Mouse (Mus musculus): ENCODE data around the gene Hnrnpab. TPM values are rescaled to one million over a fixed set of nuclear protein-coding genes. Genes with fewer than 3 reads are reported as not detected.
"Not testable (repeated sequence)": the region's sequence is repeated elsewhere in the genome, so short reads cannot be mapped to it uniquely, and the experiment has no call there.

Gene Hnrnpab
- polyA plus RNA-seq, 1 experiment from 2014 or later: 443 TPM

DNA sequence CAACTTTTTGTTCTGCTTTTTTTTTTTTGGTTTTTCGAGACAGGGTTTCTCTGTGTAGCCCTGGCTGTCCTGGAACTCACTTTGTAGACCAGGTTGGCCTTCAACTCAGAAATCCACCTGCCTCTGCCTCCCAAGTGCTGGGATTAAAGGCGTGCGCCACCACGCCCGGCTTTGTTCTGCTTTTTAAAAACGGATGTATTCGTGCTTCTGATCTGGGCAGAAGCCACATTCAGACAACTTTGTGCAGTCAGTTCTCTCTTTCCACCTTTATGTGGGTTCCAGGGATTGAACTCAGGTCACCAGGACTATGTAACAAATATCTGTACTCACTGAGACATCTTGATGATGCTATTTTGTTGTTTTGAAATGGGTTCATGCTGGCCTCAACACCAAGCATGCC, 26.6 kb upstream of the Hnrnpab start:
- not testable (repeated sequence) for ATAC-seq (replicated peaks; ENCODE audit: low FRiP score); H3K27me3 ChIP-seq; H3K4me2 ChIP-seq; H3K9ac ChIP-seq; H3K36me3 ChIP-seq; H3K9me3 ChIP-seq (replicated peaks); H3K27ac ChIP-seq; H3K4me3 ChIP-seq (replicated peaks)
- 94% methylated on average over 7 of the region's 7 CpGs for WGBS
- H3K4me1 ChIP-seq: peaks cover 50% of the 10 kb centered on the region

DNA sequence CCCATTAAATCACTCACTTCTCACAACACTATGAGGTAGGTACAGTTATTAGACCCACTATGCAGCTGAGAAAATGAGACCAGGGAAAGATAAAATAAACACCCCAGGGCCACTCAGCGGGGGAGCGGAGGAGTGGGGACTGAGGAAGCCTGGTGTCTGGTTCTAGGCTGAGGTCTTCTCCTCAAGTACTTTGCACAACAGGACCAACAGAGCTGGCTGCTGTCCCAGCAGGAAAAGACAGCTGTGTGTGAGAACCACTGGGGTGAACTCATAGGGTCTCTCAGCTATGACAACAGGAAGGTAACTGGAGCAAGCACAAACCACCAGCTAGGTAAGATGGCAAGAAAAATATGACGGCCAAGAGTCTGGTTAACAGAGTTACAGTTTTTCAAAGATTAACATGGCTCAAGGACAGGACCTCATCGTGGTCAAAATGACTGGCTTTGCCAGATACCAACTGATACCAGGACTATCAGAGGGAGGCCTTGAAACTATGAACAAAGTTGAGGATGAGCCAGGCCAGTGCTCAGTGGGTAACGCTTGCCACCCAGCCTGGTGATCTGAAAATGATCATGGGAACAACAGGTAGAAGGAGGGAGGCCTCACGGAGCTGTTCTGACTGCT, 25.6 kb upstream of the Hnrnpab start:
- H3K27ac ChIP-seq: peak overlapping the region; percentile 65

DNA sequence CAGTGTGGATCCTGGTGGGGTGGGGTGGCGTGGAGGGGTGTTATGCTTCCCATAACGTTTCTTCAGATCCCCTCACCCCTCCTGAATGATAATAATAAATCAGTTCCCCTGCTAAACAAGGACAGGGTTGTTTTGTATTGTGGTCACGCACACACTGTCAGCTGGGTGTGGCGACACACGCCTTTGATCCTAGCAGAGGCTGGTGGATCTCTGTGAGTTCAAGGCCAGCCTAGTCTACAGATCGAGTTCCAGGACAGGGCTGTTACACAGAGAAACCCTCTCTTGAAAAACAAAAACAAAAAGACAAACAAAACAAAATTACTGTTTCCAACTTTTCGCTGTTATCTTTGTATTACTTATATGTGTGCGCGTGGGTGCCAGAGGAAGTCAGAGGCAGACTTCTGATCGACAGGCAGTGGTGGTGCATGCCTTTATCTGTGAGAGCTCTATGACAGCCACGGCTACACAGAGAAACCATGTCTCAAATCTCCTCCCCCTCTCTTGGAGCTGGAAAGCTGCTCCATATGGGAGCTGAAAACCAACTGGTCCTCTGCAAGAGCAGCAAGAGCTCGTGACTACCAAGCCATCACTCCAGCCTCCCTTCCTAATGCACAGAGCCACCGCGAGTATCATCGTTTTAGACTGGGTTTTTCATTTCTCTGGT, 23.1 kb upstream of the Hnrnpab start:
- no peak for ATAC-seq (replicated peaks; ENCODE audit: low FRiP score)
- Histone ChIP-seq H3K27ac (no peak overlapping the region), H3K4me3 (replicated peaks) (no peak overlapping the region), H3K36me3 (peaks cover 41% of the 10 kb centered on the region), H3K9me3 (replicated peaks) (no peaks in the 10 kb centered on the region), H3K4me1 (peaks cover 25% of the 10 kb centered on the region), H3K9ac (no peak overlapping the region), H3K27me3 (no peaks in the 10 kb centered on the region), H3K4me2 (no peak overlapping the region)
- 81% methylated on average over 15 of the region's 15 CpGs for WGBS

More for the DNA sequence above, 25.6 kb upstream of the Hnrnpab start:
- no peak overlapping the region for H3K4me2 ChIP-seq
- WGBS: 68% methylated on average over 6 of the region's 6 CpGs
- peaks cover 18% of the 10 kb centered on the region for H3K36me3 ChIP-seq
- H3K4me1 ChIP-seq: peaks cover 42% of the 10 kb centered on the region
- H3K9me3 ChIP-seq (replicated peaks): no peaks in the 10 kb centered on the region
- no peaks in the 10 kb centered on the region for H3K27me3 ChIP-seq
- H3K4me3 ChIP-seq (replicated peaks): no peak overlapping the region
- peak; percentile 19; the same call in 1 of the 2 replicates for ATAC-seq (replicated peaks; ENCODE audit: low FRiP score)
- H3K9ac ChIP-seq: no peak overlapping the region

DNA sequence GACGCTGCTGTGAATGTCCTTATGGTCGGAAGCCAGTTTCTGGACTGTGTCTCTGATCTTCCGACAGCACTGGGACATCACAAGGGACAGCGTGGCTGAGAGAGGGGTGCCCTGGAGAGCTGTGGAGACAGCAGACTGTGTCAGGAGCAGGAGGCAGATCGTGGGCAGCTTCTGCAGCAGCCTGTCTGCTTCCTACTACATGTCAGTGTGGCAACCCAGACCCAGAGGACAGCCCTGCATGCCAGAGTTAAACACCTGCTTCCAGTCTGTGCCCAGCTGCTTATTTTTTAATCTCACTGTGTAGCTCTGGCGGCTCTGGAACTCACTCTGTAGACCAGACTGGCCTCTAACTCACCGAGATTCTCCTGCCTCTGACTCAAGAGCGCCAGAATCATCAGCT, 21.3 kb upstream of the Hnrnpab start:
- no peak for ATAC-seq (replicated peaks; ENCODE audit: low FRiP score)
- H3K9ac ChIP-seq: no peak overlapping the region
- H3K9me3 ChIP-seq (replicated peaks): no peaks in the 10 kb centered on the region
- H3K27ac ChIP-seq: no peak overlapping the region
- H3K36me3 ChIP-seq: peaks cover 60% of the 10 kb centered on the region
- H3K4me1 ChIP-seq: peaks cover 24% of the 10 kb centered on the region
- H3K4me2 ChIP-seq: no peak overlapping the region
- WGBS: 91% methylated on average over 8 of the region's 8 CpGs
- H3K4me3 ChIP-seq (replicated peaks): no peak overlapping the region
- H3K27me3 ChIP-seq: no peaks in the 10 kb centered on the region

DNA sequence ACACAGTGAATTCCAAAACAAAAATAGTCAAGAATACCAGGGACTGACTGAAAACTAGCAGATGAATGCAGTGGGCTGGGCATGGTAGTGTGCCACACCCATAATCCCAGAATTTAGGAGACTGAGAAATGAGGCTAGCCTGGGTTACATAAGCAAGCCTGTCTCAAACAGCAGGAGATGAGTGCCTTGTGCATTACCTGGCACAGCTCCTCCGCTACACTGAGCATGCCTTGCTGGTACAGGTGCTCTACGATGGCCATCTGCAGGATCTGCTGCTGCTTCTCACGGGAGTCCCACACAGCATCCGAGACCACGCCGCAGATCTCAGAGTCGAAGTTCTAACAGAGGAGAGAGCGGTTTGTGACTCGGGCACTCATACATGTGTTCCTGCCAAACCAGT, 20.8 kb upstream of the Hnrnpab start:
- ATAC-seq (replicated peaks; ENCODE audit: low FRiP score): no peak
- H3K36me3 ChIP-seq: peaks cover 65% of the 10 kb centered on the region

DNA sequence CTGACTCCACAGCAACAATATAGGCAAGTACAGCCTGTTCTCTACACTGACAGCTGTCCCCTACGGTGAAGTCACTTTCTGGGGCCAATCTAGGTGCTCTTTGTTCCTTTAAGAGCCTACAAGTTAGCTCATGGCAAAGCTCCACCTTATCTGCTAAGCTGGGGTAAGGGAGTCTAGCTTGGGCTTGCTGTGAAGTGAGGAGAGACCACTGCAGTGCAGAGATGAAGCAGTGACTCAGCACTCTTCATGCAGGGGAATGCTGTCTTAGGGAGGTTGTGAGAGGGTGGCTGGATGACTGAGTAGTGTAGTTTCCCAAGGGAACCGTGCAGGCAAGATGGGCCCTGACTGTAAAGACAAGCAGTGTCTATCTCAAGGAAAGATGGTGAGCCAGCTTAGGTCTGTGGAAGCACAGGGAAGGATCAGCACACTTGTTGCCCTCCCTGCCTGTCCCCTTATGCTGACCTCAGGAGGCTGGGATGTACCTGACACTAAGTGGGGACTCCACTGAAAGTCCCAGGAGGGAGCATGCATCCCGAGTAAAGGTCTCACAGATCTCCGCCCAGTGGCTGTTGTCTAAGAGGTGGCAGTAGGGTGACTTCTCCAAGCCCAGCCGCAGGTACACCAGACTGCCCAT, 18.7 kb upstream of the Hnrnpab start:
- H3K4me1 ChIP-seq: peaks cover 19% of the 10 kb centered on the region
- no peak overlapping the region for H3K4me2 ChIP-seq
- no peak overlapping the region for H3K4me3 ChIP-seq (replicated peaks)
- peaks cover 79% of the 10 kb centered on the region for H3K36me3 ChIP-seq
- H3K27ac ChIP-seq: no peak overlapping the region
- WGBS: 79% methylated on average over 5 of the region's 5 CpGs
- H3K9me3 ChIP-seq (replicated peaks): no peaks in the 10 kb centered on the region
- H3K27me3 ChIP-seq: no peaks in the 10 kb centered on the region
- no peak overlapping the region for H3K9ac ChIP-seq
- ATAC-seq (replicated peaks; ENCODE audit: low FRiP score): no peak

More for the DNA sequence above, 20.8 kb upstream of the Hnrnpab start:
- 93% methylated on average over 9 of the region's 9 CpGs for WGBS
- no peak overlapping the region for H3K9ac ChIP-seq
- no peak overlapping the region for H3K4me2 ChIP-seq
- no peaks in the 10 kb centered on the region for H3K9me3 ChIP-seq (replicated peaks)
- peaks cover 21% of the 10 kb centered on the region for H3K4me1 ChIP-seq
- no peaks in the 10 kb centered on the region for H3K27me3 ChIP-seq
- no peak overlapping the region for H3K27ac ChIP-seq
- H3K4me3 ChIP-seq (replicated peaks): no peak overlapping the region

DNA sequence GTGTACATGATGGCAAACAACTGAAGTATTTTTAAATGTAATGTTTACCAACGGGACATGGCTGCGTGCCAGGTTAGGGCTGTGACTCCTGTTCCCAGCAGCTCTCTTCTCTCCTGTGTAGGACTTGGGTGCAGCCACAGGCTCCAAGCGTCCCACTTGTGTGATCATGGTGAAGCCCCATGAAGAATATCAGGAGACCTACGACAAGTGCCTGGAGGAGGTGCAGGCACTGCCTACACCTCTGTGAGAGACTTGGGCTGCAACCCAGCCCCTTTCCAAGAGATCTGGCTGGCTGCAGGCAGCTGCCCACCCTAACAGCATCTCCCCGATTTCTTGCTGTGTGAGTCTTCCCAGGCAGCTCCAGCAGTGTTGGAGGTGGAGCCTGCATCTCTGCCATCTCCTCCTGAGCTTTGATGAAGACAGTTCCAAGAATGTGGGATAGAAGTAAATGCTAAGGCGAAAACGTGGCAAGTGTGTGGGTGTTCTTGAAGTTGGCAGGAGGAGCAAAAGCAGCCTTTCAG, 16.4 kb upstream of the Hnrnpab start:
- Histone ChIP-seq H3K27ac (no peak overlapping the region), H3K4me2 (no peak overlapping the region), H3K36me3 (peaks cover 69% of the 10 kb centered on the region), H3K9ac (no peak overlapping the region), H3K27me3 (no peaks in the 10 kb centered on the region), H3K4me3 (replicated peaks) (no peak overlapping the region), H3K4me1 (peaks cover 22% of the 10 kb centered on the region), H3K9me3 (replicated peaks) (no peaks in the 10 kb centered on the region)
- 90% methylated on average over 7 of the region's 7 CpGs for WGBS
- no peak for ATAC-seq (replicated peaks; ENCODE audit: low FRiP score)

DNA sequence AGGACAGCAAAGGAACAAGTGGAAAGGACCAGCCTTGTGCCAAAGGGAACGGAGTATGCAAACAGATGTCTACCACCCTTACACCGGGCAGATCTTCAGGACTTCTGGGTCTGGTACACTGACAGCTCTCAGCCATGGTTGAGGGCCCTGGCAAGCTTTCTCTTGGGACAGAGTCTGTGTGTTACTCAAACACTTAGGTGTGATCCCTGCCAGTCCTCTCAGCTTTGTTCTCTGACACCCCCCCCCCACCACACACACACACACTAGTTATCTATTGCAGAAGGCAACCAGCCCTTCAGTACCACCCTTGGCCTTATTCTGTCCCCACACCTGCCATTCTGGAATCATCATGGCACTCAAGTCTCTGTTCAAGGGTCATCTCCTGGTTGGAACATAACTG, 15.1 kb upstream of the Hnrnpab start:
- no peak for ATAC-seq (replicated peaks; ENCODE audit: low FRiP score)
- Histone ChIP-seq H3K9me3 (replicated peaks) (no peaks in the 10 kb centered on the region), H3K27me3 (no peaks in the 10 kb centered on the region), H3K36me3 (peaks cover 56% of the 10 kb centered on the region), H3K27ac (no peak overlapping the region), H3K9ac (no peak overlapping the region), H3K4me1 (peaks cover 22% of the 10 kb centered on the region), H3K4me2 (no peak overlapping the region), H3K4me3 (replicated peaks) (no peak overlapping the region)
- WGBS: 96% methylated on average over 2 of the region's 2 CpGs

DNA sequence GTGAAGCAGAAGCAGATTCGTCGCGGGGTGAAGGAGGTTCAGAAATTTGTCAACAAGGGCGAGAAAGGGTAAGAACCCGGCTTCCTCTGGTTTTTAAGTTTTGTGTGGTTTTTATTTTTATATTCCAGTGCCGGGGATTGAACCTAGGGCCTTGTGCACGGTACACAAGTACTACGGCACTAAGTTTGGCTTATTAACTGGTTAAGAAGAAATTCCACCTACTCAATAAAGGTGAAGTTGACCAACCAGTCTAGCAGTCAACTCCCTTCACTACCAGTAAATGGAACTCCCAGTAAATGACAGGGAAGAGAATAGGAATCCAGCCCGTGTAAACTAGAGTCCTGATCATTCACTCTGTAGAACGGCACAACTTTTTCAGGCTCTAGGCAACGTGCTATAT, 13.4 kb upstream of the Hnrnpab start:
- Histone ChIP-seq H3K9me3 (replicated peaks) (no peaks in the 10 kb centered on the region), H3K4me1 (peaks cover 32% of the 10 kb centered on the region), H3K27me3 (no peaks in the 10 kb centered on the region), H3K9ac (peak overlapping the region; percentile 58), H3K27ac (peak overlapping the region; percentile 46), H3K4me2 (peak overlapping the region; percentile 65), H3K36me3 (peaks cover 40% of the 10 kb centered on the region), H3K4me3 (replicated peaks) (peak overlapping the region; percentile 61)
- WGBS: 2% methylated on average over 11 of the region's 11 CpGs
- ATAC-seq (replicated peaks; ENCODE audit: low FRiP score): no peak

DNA sequence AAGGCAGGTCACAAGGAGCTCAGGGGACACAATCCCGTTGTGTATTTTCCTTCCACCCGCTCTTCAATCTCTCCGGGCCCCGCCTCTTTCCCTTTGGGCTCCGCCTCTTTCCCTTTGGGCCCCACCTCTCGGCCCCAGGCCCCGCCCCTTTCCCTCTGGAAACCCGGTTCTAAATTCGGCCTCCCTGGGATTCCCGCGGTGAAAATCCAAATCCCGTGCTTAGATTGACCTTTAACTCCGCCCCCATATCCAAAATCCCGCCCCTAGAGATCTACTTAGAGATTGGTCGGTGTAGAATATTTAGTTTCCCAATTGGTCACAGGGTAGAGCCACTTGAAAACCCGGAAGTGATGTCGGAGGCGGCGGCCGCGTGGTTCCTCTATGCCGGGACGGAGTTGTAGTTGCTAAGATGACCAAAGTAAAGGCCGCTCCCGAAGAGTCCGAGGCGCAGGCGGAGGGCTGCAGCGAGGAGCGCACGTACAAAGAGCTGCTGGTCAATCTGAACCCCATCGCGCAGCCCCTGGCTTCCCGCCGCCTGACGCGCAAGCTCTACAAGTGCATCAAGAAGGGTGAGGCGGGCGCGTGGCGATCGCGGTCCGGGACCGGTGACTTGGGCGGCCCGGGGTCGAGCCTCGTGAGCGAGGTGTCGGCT, 12.9 kb upstream of the Hnrnpab start, which contains the start of gene Nhp2:
Gene Nhp2 (plus strand): TSS at position 327 of the 652 bp plus-strand sequence.
- ATAC-seq (replicated peaks; ENCODE audit: low FRiP score): peak; percentile 93
- peak within 1 kb of the TSS; percentile 65 for H3K4me2 ChIP-seq
- peak within 1 kb of the TSS; percentile 46 for H3K27ac ChIP-seq
- H3K9me3 ChIP-seq (replicated peaks): no peaks in the 10 kb centered on the region
- peak within 1 kb of the TSS; percentile 61 for H3K4me3 ChIP-seq (replicated peaks)
- WGBS: under 1% methylated on average over 51 of the region's 51 CpGs
- peaks cover 37% of the 10 kb centered on the region for H3K4me1 ChIP-seq
- peak within 1 kb of the TSS; percentile 58 for H3K9ac ChIP-seq
- peaks cover 35% of the 10 kb centered on the region for H3K36me3 ChIP-seq
- no peaks in the 10 kb centered on the region for H3K27me3 ChIP-seq

DNA sequence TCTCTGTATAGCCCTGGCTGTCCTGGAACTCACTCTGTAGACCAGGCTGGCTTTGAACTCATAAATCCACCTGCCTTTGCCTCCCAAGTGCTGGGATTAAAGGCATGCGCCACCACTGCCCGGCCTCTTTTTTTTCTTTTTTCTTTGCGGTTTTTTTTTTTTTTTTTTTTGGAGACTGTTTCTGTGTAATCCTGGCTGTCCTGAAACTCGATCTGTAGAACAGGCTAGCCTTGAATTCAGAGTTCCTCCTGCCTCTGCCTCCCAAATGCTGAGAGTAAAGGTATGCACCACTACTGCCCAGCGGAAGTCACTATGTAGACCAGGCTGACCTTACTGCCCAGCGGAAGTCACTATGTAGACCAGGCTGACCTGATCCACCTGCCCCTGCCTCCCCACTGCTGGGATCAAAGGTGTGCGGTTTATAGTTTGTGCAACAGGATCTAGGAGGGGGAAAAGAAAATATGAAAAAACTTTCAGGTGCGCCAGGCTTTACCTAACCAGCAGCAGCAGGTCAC, 12.3 kb upstream of the Hnrnpab start:
- Histone ChIP-seq H3K4me1 (peaks cover 39% of the 10 kb centered on the region), H3K36me3 (peaks cover 29% of the 10 kb centered on the region), H3K4me2 (peak overlapping the region; percentile 65), H3K27me3 (no peaks in the 10 kb centered on the region), H3K4me3 (replicated peaks) (peak overlapping the region; percentile 61), H3K9ac (no peak overlapping the region), H3K27ac (no peak overlapping the region), H3K9me3 (replicated peaks) (no peaks in the 10 kb centered on the region)
- WGBS: 57% methylated on average over 8 of the region's 8 CpGs
- peak; percentile 57; the same call in 1 of the 2 replicates for ATAC-seq (replicated peaks; ENCODE audit: low FRiP score)

Measured in kidney, embryonic 15.5 days (tissue).